Comparison of ENCODE assay signal across 26 mouse cellular contexts in the genomic region with DNA sequence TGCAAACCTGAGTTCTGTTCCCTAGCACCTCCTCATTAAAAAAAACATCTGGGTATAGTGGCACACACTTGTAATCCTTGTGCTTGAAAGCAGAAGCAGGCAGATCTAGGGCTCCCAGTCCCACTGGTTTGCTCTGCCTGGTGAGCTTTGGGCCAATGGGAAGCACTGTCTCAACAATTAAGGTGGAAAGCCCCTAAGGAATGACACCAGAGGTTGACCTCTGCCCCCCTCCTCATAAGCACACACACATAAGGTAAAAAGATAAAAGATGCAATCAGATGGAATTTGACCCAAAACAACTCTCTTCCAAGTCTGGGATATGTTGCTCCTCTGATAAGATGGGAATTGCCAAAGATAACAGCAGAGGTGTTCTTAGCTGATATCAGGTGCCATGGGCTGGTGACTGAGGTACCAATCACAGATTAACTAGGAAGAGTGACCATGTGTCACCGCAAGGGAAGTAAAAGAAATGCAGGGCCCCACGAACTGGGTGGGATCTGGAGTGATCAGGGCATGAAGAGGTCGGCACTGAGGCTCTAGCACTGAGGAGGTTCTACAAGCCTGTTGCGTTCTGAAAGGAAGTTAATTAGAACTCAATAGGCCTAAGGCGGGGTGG.
DNase-seq lines count a peak whose midpoint lies in the region; ATAC-seq and TF ChIP-seq lines count a peak whose summit lies in the region.
"Had no signal": no experiment of that assay in that cellular context is flagged by ENCODE, and none has a peak within 500 bp of the region (broad histone marks: within the 10 kb centered on the region; RNA-seq: fewer than 3 reads in every experiment).

No protein-coding gene starts in this region.

- H3K4me2 ChIP-seq in intestine, embryonic 15.5 days (replicated peaks) = no peak overlapping the region
- no peak overlapping the region; the same call in 1 of the 2 replicates for H3K4me2 ChIP-seq in intestine, postnatal 0 days (replicated peaks; ENCODE audit: low read depth)
- H3K4me2 ChIP-seq in forebrain, embryonic 13.5 days = no peak overlapping the region
- H3K4me2 ChIP-seq: embryonic facial prominence, embryonic 13.5 days; embryonic facial prominence, embryonic 15.5 days; forebrain, embryonic 12.5 days; forebrain, embryonic 15.5 days had no signal

- H3K27ac ChIP-seq in heart, embryonic 10.5 days = no peak overlapping the region
- peak overlapping the region; percentile 48; the same call in 1 of the 2 replicates for H3K27ac ChIP-seq in intestine, embryonic 15.5 days
- H3K27ac ChIP-seq in intestine, postnatal 0 days (ENCODE audit: low read depth, low read length) = peak overlapping the region; percentile 82
- H3K27ac ChIP-seq in forebrain, embryonic 13.5 days = no peak overlapping the region
- H3K27ac ChIP-seq: embryonic facial prominence, embryonic 13.5 days; embryonic facial prominence, embryonic 15.5 days; forebrain, embryonic 10.5 days; forebrain, embryonic 12.5 days; forebrain, embryonic 15.5 days had no signal

- no peak overlapping the region for H3K9ac ChIP-seq in intestine, embryonic 15.5 days
- H3K9ac ChIP-seq in intestine, postnatal 0 days (ENCODE audit: low read depth, low read length) = no peak overlapping the region
- H3K9ac ChIP-seq in forebrain, embryonic 13.5 days = no peak overlapping the region
- H3K9ac ChIP-seq: embryonic facial prominence, embryonic 13.5 days; embryonic facial prominence, embryonic 15.5 days; forebrain, embryonic 12.5 days; forebrain, embryonic 15.5 days had no signal

- peak; percentile 94 for ATAC-seq in intestine, embryonic 15.5 days
- ATAC-seq in intestine, postnatal 0 days = peak; percentile 84
- ATAC-seq in forebrain, embryonic 13.5 days = no peak
- ATAC-seq: CD4-positive, CD25-positive, alpha-beta regulatory T cell, adult 4 months; forebrain, embryonic 15.5 days had no signal

- WGBS in heart, embryonic 10.5 days = 44% methylated on average over 5 of the region's 5 CpGs
- WGBS in intestine, embryonic 15.5 days = 35% methylated on average over 5 of the region's 5 CpGs
- 19% methylated on average over 5 of the region's 5 CpGs for WGBS in intestine, postnatal 0 days
- 70% methylated on average over 5 of the region's 5 CpGs for WGBS in forebrain, embryonic 13.5 days

- no peaks in the 10 kb centered on the region for H3K27me3 ChIP-seq in heart, embryonic 10.5 days (ENCODE audit: insufficient read depth, poor library complexity, severe bottlenecking)
- H3K27me3 ChIP-seq in intestine, embryonic 15.5 days (replicated peaks) = no peaks in the 10 kb centered on the region
- H3K27me3 ChIP-seq in intestine, postnatal 0 days (replicated peaks; ENCODE audit: control insufficient read depth, insufficient read depth, low read length) = no peaks in the 10 kb centered on the region
- H3K27me3 ChIP-seq in forebrain, embryonic 13.5 days = no peaks in the 10 kb centered on the region
- H3K27me3 ChIP-seq: embryonic facial prominence, embryonic 13.5 days; embryonic facial prominence, embryonic 15.5 days; forebrain, embryonic 12.5 days; forebrain, embryonic 15.5 days had no signal

- no peaks in the 10 kb centered on the region for H3K36me3 ChIP-seq in heart, embryonic 10.5 days
- no peaks in the 10 kb centered on the region for H3K36me3 ChIP-seq in intestine, embryonic 15.5 days
- H3K36me3 ChIP-seq in intestine, postnatal 0 days (ENCODE audit: control insufficient read depth, insufficient read depth) = no peaks in the 10 kb centered on the region
- H3K36me3 ChIP-seq in forebrain, embryonic 13.5 days (ENCODE audit: poor library complexity, severe bottlenecking) = peaks cover 4% of the 10 kb centered on the region; the same call in 1 of the 2 replicates
- H3K36me3 ChIP-seq: embryonic facial prominence, embryonic 13.5 days; embryonic facial prominence, embryonic 15.5 days; forebrain, embryonic 10.5 days; forebrain, embryonic 15.5 days had no signal

- no peaks in the 10 kb centered on the region for H3K4me1 ChIP-seq in heart, embryonic 10.5 days
- no peaks in the 10 kb centered on the region for H3K4me1 ChIP-seq in intestine, embryonic 15.5 days (replicated peaks)
- 0 out of 2 replicates have a peak, but pooled peaks cover 7% of the 10 kb centered on the region for H3K4me1 ChIP-seq in intestine, postnatal 0 days (replicated peaks; ENCODE audit: control insufficient read depth, insufficient read depth, low read length)
- H3K4me1 ChIP-seq in forebrain, embryonic 13.5 days = no peaks in the 10 kb centered on the region
- H3K4me1 ChIP-seq: embryonic facial prominence, embryonic 13.5 days; embryonic facial prominence, embryonic 15.5 days; forebrain, embryonic 15.5 days had no signal

- no peak for TF ChIP-seq CTCF in intestine, postnatal 0 days (IDR thresholded peaks at IDR 0.05; ENCODE audit: low read depth)

- DNase-seq in heart, adult 11 months = peak; percentile 31
- DNase-seq in heart, embryonic 10.5 days (ENCODE audit: low spot score) = no peak
- DNase-seq in yolk sac, embryonic 10.5 days (ENCODE audit: low spot score) = peak; percentile 64
- no peak for DNase-seq in ovary, postnatal 10 days (ENCODE audit: low spot score)
- no peak for DNase-seq in urinary bladder, postnatal 25 days (ENCODE audit: low spot score)
- DNase-seq: adrenal gland, adult 2 months; adrenal gland, postnatal 10 days; adrenal gland, postnatal 25 days; B cell, adult 2 months; cerebellum, adult 11 months; cerebellum, adult 18-20 months; cerebellum, adult 8-10 months; cerebellum, adult 9-11 months; cerebellum, postnatal 14 days; cerebellum, postnatal 36 days; embryo, embryonic 11 days had no signal

- no peaks in the 10 kb centered on the region for H3K9me3 ChIP-seq in heart, embryonic 10.5 days
- no peaks in the 10 kb centered on the region for H3K9me3 ChIP-seq in intestine, embryonic 15.5 days
- no peaks in the 10 kb centered on the region for H3K9me3 ChIP-seq in intestine, postnatal 0 days (ENCODE audit: control insufficient read depth)
- no peaks in the 10 kb centered on the region for H3K9me3 ChIP-seq in forebrain, embryonic 13.5 days (replicated peaks)
- H3K9me3 ChIP-seq: embryonic facial prominence, embryonic 13.5 days; embryonic facial prominence, embryonic 15.5 days; forebrain, embryonic 10.5 days; forebrain, embryonic 15.5 days had no signal

- H3K4me3 ChIP-seq in heart, embryonic 10.5 days = no peak overlapping the region
- H3K4me3 ChIP-seq in intestine, embryonic 15.5 days (replicated peaks) = no peak overlapping the region
- H3K4me3 ChIP-seq in intestine, postnatal 0 days (ENCODE audit: low read depth, low read length) = no peak overlapping the region
- no peak overlapping the region for H3K4me3 ChIP-seq in forebrain, embryonic 13.5 days
- H3K4me3 ChIP-seq: embryonic facial prominence, embryonic 13.5 days; embryonic facial prominence, embryonic 15.5 days; erythroblast, embryonic 14.5 days; forebrain, embryonic 10.5 days; forebrain, embryonic 12.5 days; forebrain, embryonic 15.5 days had no signal

Comparison
In these comparisons a context has a peak if more than half of its experiments do, and no peak if none do; other contexts are left out.
1. DNase-seq: peak in heart, adult 11 months (single experiment) and yolk sac, embryonic 10.5 days (single experiment); none in heart, embryonic 10.5 days (single experiment), ovary, postnatal 10 days (single experiment) and urinary bladder, postnatal 25 days (single experiment).
2. H3K27ac ChIP-seq: peak in intestine, embryonic 15.5 days (single experiment) and intestine, postnatal 0 days (single experiment); none in heart, embryonic 10.5 days (single experiment) and forebrain, embryonic 13.5 days (single experiment).